Mouse (Mus musculus) neural tube, embryonic 11.5 days (tissue): ENCODE measurements at regions not wholly inside any gene's neighbourhood (a gene's known extent, or its start where the extent isn't known, plus 50 kb on each side); places are given as distances from the start of the nearest gene placed in this dataset.
"Not testable (repeated sequence)": the region's sequence is repeated elsewhere in the genome, so short reads cannot be mapped to it uniquely, and the experiment has no call there.

Experiments used
- ATAC-seq: fragments of 200-750 bp; cut with Nextera tagmentation; 2 replicates; pipeline ENCODE4 v1.8.0; 2017; ENCODE audit warnings: moderate number of reproducible peaks, mild to moderate bottlenecking, moderate TSS enrichment, moderate library complexity; ENCODE audit not compliant: insufficient read depth, low FRiP score, low TSS enrichment
- DNase-seq: peaks from one replicate; pipeline ENCODE4 v3.0.0-alpha.2; 2015; ENCODE audit warnings: low spot score
- H3K27ac ChIP-seq: fragments of 300-500 bp; sonication (generic); 2 replicates; pipeline ENCODE4 v1.5.1; 2014; ENCODE audit warnings: low read depth, mild to moderate bottlenecking, low read length
- H3K27me3 ChIP-seq: fragments of 300-500 bp; sonication (generic); 2 replicates; pipeline ENCODE4 v1.6.1; 2014; ENCODE audit warnings: mild to moderate bottlenecking, low read length, mixed read lengths; ENCODE audit not compliant: control insufficient read depth, insufficient read depth
- H3K36me3 ChIP-seq: fragments of 300-500 bp; sonication (generic); 2 replicates; pipeline ENCODE4 v1.6.1; 2014; ENCODE audit warnings: mild to moderate bottlenecking, low read length, moderate library complexity, mixed read lengths; ENCODE audit not compliant: control insufficient read depth, insufficient read depth
- H3K4me1 ChIP-seq: fragments of 300-500 bp; sonication (generic); 2 replicates; pipeline ENCODE4 v1.6.1; 2014; ENCODE audit warnings: low read length, mixed read lengths; ENCODE audit not compliant: control insufficient read depth, insufficient read depth
- H3K4me2 ChIP-seq: fragments of 300-500 bp; sonication (generic); 2 replicates; pipeline ENCODE4 v1.6.1; 2014; ENCODE audit warnings: low read depth, mild to moderate bottlenecking, moderate library complexity
- H3K4me3 ChIP-seq: fragments of 300-500 bp; sonication (generic); 2 replicates; pipeline ENCODE4 v1.5.1; 2014; ENCODE audit warnings: low read depth, low read length
- H3K9ac ChIP-seq: fragments of 300-500 bp; sonication (generic); 2 replicates; pipeline ENCODE4 v1.6.1; 2014; ENCODE audit warnings: mild to moderate bottlenecking, low read length
- H3K9me3 ChIP-seq: fragments of 300-500 bp; sonication (generic); 2 replicates; pipeline ENCODE4 v1.6.1; 2016; ENCODE audit warnings: low read length; ENCODE audit not compliant: control insufficient read depth
- WGBS: fragments of 180-500 bp; shearing (Covaris S2); extraction: QIAGEN DNeasy Blood & Tissue Kit; methylation state at CpG from one replicate; pipeline ENCODE4 v1.1.7; 2014; 5-methylcytosine and 5-hydroxymethylcytosine counted together

GRCm38 (mm10) chr3:8270935-8271298 is 1339.0 kb downstream of the Zfp704 start:
- Histone ChIP-seq H3K4me2 (no peak overlapping the region), H3K4me3 (no peak overlapping the region), H3K27me3 (no peaks in the 10 kb centered on the region), H3K27ac (no peak overlapping the region), H3K9ac (no peak overlapping the region), H3K9me3 (no peaks in the 10 kb centered on the region), H3K36me3 (no peaks in the 10 kb centered on the region), H3K4me1 (no peaks in the 10 kb centered on the region)
- DNase-seq (no peak), ATAC-seq (no peak)
- WGBS = 76% methylated on average over 3 of the region's 3 CpGs

DNA sequence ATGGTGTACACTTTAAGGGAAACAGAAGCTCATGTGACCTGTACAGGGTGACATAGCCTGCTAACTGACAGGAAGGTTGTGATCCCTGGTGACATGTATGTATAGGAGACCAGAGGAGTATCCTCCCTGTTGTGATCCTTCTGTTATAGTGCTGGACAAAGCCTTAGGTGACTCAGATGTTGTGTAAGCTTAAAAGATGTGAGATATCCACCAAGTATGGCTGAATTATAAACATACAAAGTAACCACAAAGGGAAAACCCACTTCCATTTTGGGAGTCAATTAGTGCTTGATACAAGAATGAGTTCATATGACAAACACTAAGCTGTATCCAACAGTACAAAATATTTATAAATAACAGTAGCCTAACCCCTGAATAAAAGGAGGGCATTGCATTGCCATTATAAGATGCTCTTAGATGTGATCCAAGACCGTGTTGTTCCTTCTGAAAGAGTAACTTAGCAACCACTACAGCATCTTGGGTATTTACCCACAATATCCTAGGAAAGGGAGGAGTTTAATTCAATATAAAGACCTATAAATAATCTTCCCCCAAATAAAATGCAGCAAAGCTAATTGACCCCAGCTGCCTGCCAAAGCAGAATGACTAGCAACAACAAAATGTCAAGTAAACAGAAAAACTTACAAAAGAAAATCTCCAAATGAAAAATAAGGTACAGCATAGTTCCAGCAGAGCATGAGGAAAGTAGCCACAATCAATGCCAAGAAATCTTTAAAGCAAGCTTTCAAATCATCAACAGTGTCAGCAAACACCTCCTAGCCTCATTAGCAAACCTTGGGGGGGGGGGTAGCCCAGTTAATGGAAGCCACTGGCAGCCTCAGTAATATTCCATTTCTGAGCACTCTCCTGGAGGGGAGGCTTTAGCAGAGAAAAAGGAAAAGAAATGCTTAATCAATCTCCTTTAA is 1339.6 kb downstream of the Zfp704 start:
- Histone ChIP-seq H3K9ac (no peak overlapping the region), H3K36me3 (no peaks in the 10 kb centered on the region), H3K4me3 (no peak overlapping the region), H3K9me3 (no peaks in the 10 kb centered on the region), H3K27me3 (no peaks in the 10 kb centered on the region), H3K4me1 (no peaks in the 10 kb centered on the region), H3K27ac (no peak overlapping the region), H3K4me2 (no peak overlapping the region)
- WGBS = 64% methylated on average over 1 of the region's 1 CpGs
- ATAC-seq = no peak
- no peak for DNase-seq

GRCm38 (mm10) chr3:8265783-8266182 is 1344.1 kb downstream of the Zfp704 start:
- H3K4me1 ChIP-seq = no peaks in the 10 kb centered on the region
- H3K4me2 ChIP-seq = no peak overlapping the region
- 81% methylated on average over 3 of the region's 3 CpGs for WGBS
- no peak overlapping the region for H3K9ac ChIP-seq
- ATAC-seq (no peak), DNase-seq (no peak)
- no peaks in the 10 kb centered on the region for H3K27me3 ChIP-seq
- no peaks in the 10 kb centered on the region for H3K36me3 ChIP-seq
- H3K27ac ChIP-seq = no peak overlapping the region
- no peaks in the 10 kb centered on the region for H3K9me3 ChIP-seq
- H3K4me3 ChIP-seq = no peak overlapping the region

- ATAC-seq (no peak), DNase-seq (no peak)
- Histone ChIP-seq H3K36me3 (no peaks in the 10 kb centered on the region), H3K4me3 (no peak overlapping the region), H3K4me2 (no peak overlapping the region), H3K27me3 (no peaks in the 10 kb centered on the region), H3K4me1 (no peaks in the 10 kb centered on the region), H3K9me3 (no peaks in the 10 kb centered on the region), H3K9ac (no peak overlapping the region), H3K27ac (no peak overlapping the region)
- WGBS = 57% methylated on average over 4 of the region's 4 CpGs
Observed at GRCm38 (mm10) chr3:8264366-8265033, 1345.4 kb downstream of the Zfp704 start.

DNA sequence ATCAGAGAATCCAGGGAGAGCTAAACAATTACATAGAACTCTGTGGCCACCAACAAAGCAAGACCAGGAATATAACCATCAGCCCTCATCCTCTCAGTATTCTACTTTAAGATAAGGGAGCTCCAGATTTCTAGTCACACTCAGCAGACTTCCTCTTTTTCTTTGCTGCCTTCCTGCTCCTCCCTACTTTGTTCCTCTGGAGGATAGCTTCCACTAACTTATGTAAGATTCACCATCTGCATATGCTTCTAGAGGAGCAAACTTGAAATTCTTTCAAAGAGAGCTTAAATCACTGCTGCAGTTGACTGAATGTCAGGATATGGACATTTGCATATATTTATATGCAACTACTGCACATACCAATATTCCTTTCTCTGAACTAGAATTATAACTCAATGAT is 1352.6 kb downstream of the Zfp704 start:
- H3K27ac ChIP-seq = no peak overlapping the region
- no peaks in the 10 kb centered on the region for H3K9me3 ChIP-seq
- H3K36me3 ChIP-seq = no peaks in the 10 kb centered on the region
- H3K4me2 ChIP-seq = no peak overlapping the region
- no peaks in the 10 kb centered on the region for H3K4me1 ChIP-seq
- H3K27me3 ChIP-seq = no peaks in the 10 kb centered on the region
- no peak for ATAC-seq
- no peak overlapping the region for H3K9ac ChIP-seq
- H3K4me3 ChIP-seq = no peak overlapping the region
- no peak for DNase-seq

- WGBS = 93% methylated on average over 2 of the region's 2 CpGs
- Histone ChIP-seq H3K9ac (no peak overlapping the region), H3K27me3 (no peaks in the 10 kb centered on the region), H3K4me2 (no peak overlapping the region), H3K4me3 (no peak overlapping the region), H3K4me1 (no peaks in the 10 kb centered on the region), H3K9me3 (no peaks in the 10 kb centered on the region), H3K36me3 (no peaks in the 10 kb centered on the region), H3K27ac (no peak overlapping the region)
- ATAC-seq (no peak), DNase-seq (no peak)
Observed at GRCm38 (mm10) chr3:8252311-8252710, 1357.6 kb downstream of the Zfp704 start.

- no peak for DNase-seq
- no peak for ATAC-seq
- Histone ChIP-seq H3K4me1 (no peaks in the 10 kb centered on the region), H3K36me3 (no peaks in the 10 kb centered on the region), H3K27ac (no peak overlapping the region), H3K4me3 (no peak overlapping the region), H3K4me2 (no peak overlapping the region), H3K9ac (no peak overlapping the region), H3K27me3 (no peaks in the 10 kb centered on the region), H3K9me3 (no peaks in the 10 kb centered on the region)
- WGBS = 75% methylated on average over 1 of the region's 1 CpGs
Observed at GRCm38 (mm10) chr3:8248911-8249310, 1361.0 kb downstream of the Zfp704 start.

- DNase-seq, H3K27ac ChIP-seq, H3K4me3 ChIP-seq, ATAC-seq, H3K27me3 ChIP-seq, H3K9ac ChIP-seq, H3K4me1 ChIP-seq, H3K36me3 ChIP-seq, H3K9me3 ChIP-seq, H3K4me2 ChIP-seq: not testable (repeated sequence)
- WGBS = 27% methylated on average over 1 of the region's 1 CpGs
Observed at GRCm38 (mm10) chr3:8245822-8246221, 1364.1 kb downstream of the Zfp704 start.
